Mouse (Mus musculus): ENCODE measurements around the gene Ice2. TPM values are rescaled to one million over a fixed set of nuclear protein-coding genes. Genes with fewer than 3 reads are reported as not detected.

Gene Ice2
- polyA plus RNA-seq, 1 experiment from 2014 or later: 12.9 TPM

GRCm38 (mm10) chr9:69435194-69435593 lies 37.5 kb downstream of the Ice2 start:
- H3K36me3 ChIP-seq (ENCODE audit: control insufficient read depth, insufficient read depth, low read length): peaks cover 10% of the 10 kb centered on the region
- H3K4me3 ChIP-seq (ENCODE audit: low read depth, low read length): no peak overlapping the region
- WGBS: 87% methylated on average over 10 of the region's 10 CpGs
- no peak overlapping the region for H3K27ac ChIP-seq (ENCODE audit: low read depth, low read length)
- no peaks in the 10 kb centered on the region for H3K27me3 ChIP-seq (replicated peaks; ENCODE audit: control insufficient read depth, insufficient read depth, low read length)
- no peak overlapping the region for H3K4me2 ChIP-seq (ENCODE audit: low read length)
- H3K9ac ChIP-seq (ENCODE audit: low read length): no peak overlapping the region
- DNase-seq (ENCODE audit: low spot score) (no peak), ATAC-seq (no peak)
- H3K9me3 ChIP-seq (replicated peaks; ENCODE audit: control insufficient read depth, low read length): no peaks in the 10 kb centered on the region
- peaks cover 7% of the 10 kb centered on the region; the same call in 1 of the 2 replicates for H3K4me1 ChIP-seq (ENCODE audit: control insufficient read depth, insufficient read depth, low read length)

- no peak overlapping the region for H3K27ac ChIP-seq (ENCODE audit: low read depth, low read length)
- ATAC-seq (no peak), DNase-seq (ENCODE audit: low spot score) (no peak)
- H3K9ac ChIP-seq (ENCODE audit: low read length): no peak overlapping the region
- H3K4me3 ChIP-seq (ENCODE audit: low read depth, low read length): no peak overlapping the region
- no peaks in the 10 kb centered on the region for H3K9me3 ChIP-seq (replicated peaks; ENCODE audit: control insufficient read depth, low read length)
- no peaks in the 10 kb centered on the region for H3K27me3 ChIP-seq (replicated peaks; ENCODE audit: control insufficient read depth, insufficient read depth, low read length)
- H3K36me3 ChIP-seq (ENCODE audit: control insufficient read depth, insufficient read depth, low read length): peaks cover 6% of the 10 kb centered on the region; the same call in 1 of the 2 replicates
- peaks cover 7% of the 10 kb centered on the region; the same call in 1 of the 2 replicates for H3K4me1 ChIP-seq (ENCODE audit: control insufficient read depth, insufficient read depth, low read length)
- H3K4me2 ChIP-seq (ENCODE audit: low read length): no peak overlapping the region
Measured at GRCm38 (mm10) chr9:69435662-69436061, 38.0 kb downstream of the Ice2 start.

DNA sequence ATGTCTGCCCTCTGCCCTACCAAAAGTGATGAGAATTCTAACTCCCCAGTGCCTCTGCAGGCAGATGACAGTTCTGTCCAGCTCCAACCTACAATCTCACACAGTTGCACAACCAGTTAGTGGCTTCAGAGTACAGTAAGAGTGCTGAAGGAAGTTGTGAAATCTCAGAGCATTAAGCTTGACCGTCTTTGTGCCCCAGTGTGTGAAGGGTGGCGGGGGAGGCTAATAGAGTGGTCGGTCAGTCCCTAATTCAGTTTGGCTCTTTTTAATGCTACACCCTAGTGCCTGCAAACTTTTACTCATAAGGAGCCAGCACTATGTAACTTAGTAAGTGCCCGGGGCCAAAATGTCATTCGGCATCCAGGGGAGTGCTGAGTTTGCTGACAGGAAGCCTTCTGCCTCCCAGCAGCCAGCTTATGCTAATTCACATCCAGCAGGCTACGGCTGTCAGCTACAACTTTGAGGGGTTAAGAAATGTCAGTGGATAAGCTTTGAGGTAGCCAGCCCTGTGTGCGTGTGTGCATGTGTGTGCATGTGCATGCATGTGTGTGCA lies 42.2 kb downstream of the Ice2 start:
- Histone ChIP-seq H3K4me1 (ENCODE audit: control insufficient read depth, insufficient read depth, low read length) (no peaks in the 10 kb centered on the region), H3K27ac (ENCODE audit: low read depth, low read length) (no peak overlapping the region; the same call in 1 of the 2 replicates), H3K9ac (ENCODE audit: low read length) (no peak overlapping the region), H3K4me2 (ENCODE audit: low read length) (no peak overlapping the region), H3K4me3 (ENCODE audit: low read depth, low read length) (no peak overlapping the region), H3K9me3 (replicated peaks; ENCODE audit: control insufficient read depth, low read length) (no peaks in the 10 kb centered on the region), H3K36me3 (ENCODE audit: control insufficient read depth, insufficient read depth, low read length) (no peaks in the 10 kb centered on the region), H3K27me3 (replicated peaks; ENCODE audit: control insufficient read depth, insufficient read depth, low read length) (no peaks in the 10 kb centered on the region)
- WGBS: 45% methylated on average over 7 of the region's 7 CpGs
- ATAC-seq (no peak), DNase-seq (ENCODE audit: low spot score) (no peak)

DNA sequence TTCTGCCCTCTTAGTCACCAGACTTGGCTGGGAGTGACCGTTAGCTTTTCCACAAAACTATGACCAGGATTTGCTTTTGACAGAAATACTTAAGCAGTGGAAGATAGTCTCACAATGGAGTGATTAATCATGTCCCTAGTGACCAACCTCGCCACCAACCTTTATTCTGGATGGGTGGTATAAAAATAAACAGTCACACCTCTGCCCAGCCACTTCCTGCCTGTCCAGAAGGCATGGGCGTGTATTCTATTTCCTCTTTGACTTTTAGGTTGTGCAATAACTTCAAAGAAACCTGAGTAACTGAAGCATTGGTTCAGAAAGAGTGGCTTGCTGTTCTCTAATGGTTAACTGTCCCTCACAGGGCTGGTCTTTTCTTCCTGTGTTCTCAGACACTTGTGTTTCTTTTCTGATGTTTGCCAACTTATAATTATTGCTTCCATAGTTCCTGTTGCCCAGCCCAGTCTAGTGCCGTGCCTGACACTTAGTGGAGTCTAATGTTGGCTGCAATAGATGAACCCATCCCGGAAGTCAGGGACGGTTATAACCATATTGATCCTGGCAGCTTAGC lies 44.8 kb downstream of the Ice2 start:
- H3K4me3 ChIP-seq (ENCODE audit: low read depth, low read length): no peak overlapping the region
- no peaks in the 10 kb centered on the region for H3K9me3 ChIP-seq (replicated peaks; ENCODE audit: control insufficient read depth, low read length)
- no peak overlapping the region for H3K27ac ChIP-seq (ENCODE audit: low read depth, low read length)
- no peaks in the 10 kb centered on the region for H3K27me3 ChIP-seq (replicated peaks; ENCODE audit: control insufficient read depth, insufficient read depth, low read length)
- no peak overlapping the region for H3K9ac ChIP-seq (ENCODE audit: low read length)
- DNase-seq (ENCODE audit: low spot score) (no peak), ATAC-seq (no peak)
- 78% methylated on average over 6 of the region's 6 CpGs for WGBS
- H3K4me2 ChIP-seq (ENCODE audit: low read length): no peak overlapping the region
- no peaks in the 10 kb centered on the region for H3K4me1 ChIP-seq (ENCODE audit: control insufficient read depth, insufficient read depth, low read length)
- no peaks in the 10 kb centered on the region for H3K36me3 ChIP-seq (ENCODE audit: control insufficient read depth, insufficient read depth, low read length)

GRCm38 (mm10) chr9:69443203-69443602 lies 45.5 kb downstream of the Ice2 start:
- Histone ChIP-seq H3K4me1 (ENCODE audit: control insufficient read depth, insufficient read depth, low read length) (no peaks in the 10 kb centered on the region), H3K4me2 (ENCODE audit: low read length) (no peak overlapping the region), H3K27ac (ENCODE audit: low read depth, low read length) (no peak overlapping the region), H3K9me3 (replicated peaks; ENCODE audit: control insufficient read depth, low read length) (no peaks in the 10 kb centered on the region), H3K9ac (ENCODE audit: low read length) (no peak overlapping the region), H3K36me3 (ENCODE audit: control insufficient read depth, insufficient read depth, low read length) (no peaks in the 10 kb centered on the region), H3K4me3 (ENCODE audit: low read depth, low read length) (no peak overlapping the region), H3K27me3 (replicated peaks; ENCODE audit: control insufficient read depth, insufficient read depth, low read length) (no peaks in the 10 kb centered on the region)
- ATAC-seq (no peak), DNase-seq (ENCODE audit: low spot score) (no peak)
- WGBS: 65% methylated on average over 3 of the region's 3 CpGs

GRCm38 (mm10) chr9:69448801-69449200 lies 51.1 kb downstream of the Ice2 start:
- WGBS: 75% methylated on average over 3 of the region's 3 CpGs
- ATAC-seq: no peak

DNA sequence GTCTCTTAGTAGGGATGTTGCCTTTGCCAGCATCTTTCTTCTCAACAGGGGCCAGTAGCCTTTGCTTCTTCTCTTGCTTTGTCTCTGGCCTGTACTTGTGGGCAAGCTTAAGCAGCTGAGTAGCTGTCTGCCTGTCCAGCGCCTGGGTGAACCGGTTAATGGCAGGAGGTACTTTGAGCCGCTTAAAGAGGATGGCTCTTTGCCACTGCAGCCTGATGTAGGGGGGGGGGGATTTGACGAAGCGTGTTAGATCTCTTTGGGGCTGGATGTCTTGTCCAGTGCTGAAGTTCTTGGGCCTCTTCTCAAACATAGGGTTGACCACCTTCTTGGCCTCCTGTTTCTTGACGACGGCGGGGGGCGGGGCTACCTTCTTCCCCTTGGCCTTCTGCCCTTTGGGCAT lies 52.9 kb downstream of the Ice2 start:
- 81% methylated on average over 9 of the region's 9 CpGs for WGBS
- DNase-seq (ENCODE audit: low spot score) (no peak), ATAC-seq (no peak)
- Histone ChIP-seq H3K27me3 (replicated peaks; ENCODE audit: control insufficient read depth, insufficient read depth, low read length) (0 out of 2 replicates have a peak, but pooled peaks cover 10% of the 10 kb centered on the region), H3K9ac (ENCODE audit: low read length) (no peak overlapping the region), H3K4me1 (ENCODE audit: control insufficient read depth, insufficient read depth, low read length) (peaks cover 3% of the 10 kb centered on the region; the same call in 1 of the 2 replicates), H3K4me3 (ENCODE audit: low read depth, low read length) (no peak overlapping the region), H3K4me2 (ENCODE audit: low read length) (no peak overlapping the region), H3K27ac (ENCODE audit: low read depth, low read length) (no peak overlapping the region), H3K9me3 (replicated peaks; ENCODE audit: control insufficient read depth, low read length) (no peaks in the 10 kb centered on the region), H3K36me3 (ENCODE audit: control insufficient read depth, insufficient read depth, low read length) (no peaks in the 10 kb centered on the region)

More at GRCm38 (mm10) chr9:69448801-69449200, 51.1 kb downstream of the Ice2 start:
- Histone ChIP-seq H3K4me3 (ENCODE audit: low read depth, low read length) (no peak overlapping the region), H3K4me2 (ENCODE audit: low read length) (no peak overlapping the region), H3K9ac (ENCODE audit: low read length) (no peak overlapping the region), H3K9me3 (replicated peaks; ENCODE audit: control insufficient read depth, low read length) (no peaks in the 10 kb centered on the region), H3K4me1 (ENCODE audit: control insufficient read depth, insufficient read depth, low read length) (peaks cover 3% of the 10 kb centered on the region; the same call in 1 of the 2 replicates), H3K27ac (ENCODE audit: low read depth, low read length) (no peak overlapping the region), H3K36me3 (ENCODE audit: control insufficient read depth, insufficient read depth, low read length) (no peaks in the 10 kb centered on the region), H3K27me3 (replicated peaks; ENCODE audit: control insufficient read depth, insufficient read depth, low read length) (no peaks in the 10 kb centered on the region)
- DNase-seq (ENCODE audit: low spot score): no peak

- no peaks in the 10 kb centered on the region for H3K9me3 ChIP-seq (replicated peaks; ENCODE audit: control insufficient read depth, low read length)
- H3K4me2 ChIP-seq (ENCODE audit: low read length): no peak overlapping the region
- no peak overlapping the region for H3K4me3 ChIP-seq (ENCODE audit: low read depth, low read length)
- no peaks in the 10 kb centered on the region for H3K36me3 ChIP-seq (ENCODE audit: control insufficient read depth, insufficient read depth, low read length)
- peaks cover 3% of the 10 kb centered on the region; the same call in 1 of the 2 replicates for H3K4me1 ChIP-seq (ENCODE audit: control insufficient read depth, insufficient read depth, low read length)
- WGBS: 94% methylated on average over 10 of the region's 10 CpGs
- no peak for DNase-seq (ENCODE audit: low spot score)
- no peak overlapping the region for H3K27ac ChIP-seq (ENCODE audit: low read depth, low read length)
- H3K27me3 ChIP-seq (replicated peaks; ENCODE audit: control insufficient read depth, insufficient read depth, low read length): 0 out of 2 replicates have a peak, but pooled peaks cover 10% of the 10 kb centered on the region
- ATAC-seq: no peak
- no peak overlapping the region for H3K9ac ChIP-seq (ENCODE audit: low read length)
Measured at GRCm38 (mm10) chr9:69451886-69452810, 54.4 kb downstream of the Ice2 start.

All from forebrain, embryonic 14.5 days (tissue).